Mouse (Mus musculus) CH12.LX (cell line): Measurements from ENCODE around the gene Fam240a. TPM values are rescaled to one million over a fixed set of nuclear protein-coding genes. Genes with fewer than 3 reads are reported as not detected.
A peak's percentile ranks its signal among the peaks of the same experiment; 100 is the strongest.

ENCODE experiments used
- DNase-seq: peaks from one replicate; pipeline ENCODE4 v3.0.0-alpha.2; 2013; ENCODE audit errors: extremely low read depth
- H3K27ac ChIP-seq: 2 replicates; pipeline ENCODE4 v1.5.1; 2012; ENCODE audit warnings: low read depth, mild to moderate bottlenecking, control low read depth, moderate library complexity; ENCODE audit not compliant: insufficient read depth
- H3K27me3 ChIP-seq: replicated peaks from 2 replicates; pipeline ENCODE3; 2012; ENCODE audit warnings: inconsistent platforms
- H3K36me3 ChIP-seq, 2 experiments: replicated peaks in 1 of 2; 2 replicates each; pipeline versions ENCODE3 to v1.6.1; 2012; ENCODE audit warnings: inconsistent platforms in 1 of 2, low read length in 1 of 2, mild to moderate bottlenecking in 1 of 2, mixed read lengths in 1 of 2, moderate library complexity in 1 of 2; ENCODE audit not compliant: control insufficient read depth in 1 of 2, insufficient read depth in 1 of 2
- H3K4me1 ChIP-seq, 2 experiments: 2 replicates each; pipeline ENCODE4 v1.6.1; 2012; ENCODE audit warnings: inconsistent platforms in 1 of 2, moderate library complexity in 1 of 2; ENCODE audit not compliant: insufficient read depth in 2 of 2, control insufficient read depth in 1 of 2
- H3K4me2 ChIP-seq: 2 replicates; pipeline ENCODE4 v1.6.1; 2012; ENCODE audit warnings: low read depth, mild to moderate bottlenecking, control low read depth; ENCODE audit not compliant: poor library complexity, insufficient read depth, severe bottlenecking
- H3K4me3 ChIP-seq, 3 experiments: fragments of 150-350 bp in 1 of 3; sonication (generic) in 1 of 3; replicated peaks in 1 of 3; 2 replicates each; pipeline versions ENCODE3 to v1.5.1; 2011 to 2012; ENCODE audit warnings: low read depth in 2 of 3, low read length in 2 of 3, mild to moderate bottlenecking in 2 of 3, moderate library complexity in 2 of 3, control low read depth in 1 of 3, improper control_type of control experiment in 1 of 3, inconsistent platforms in 1 of 3, mixed read lengths in 1 of 3; ENCODE audit not compliant: poor library complexity in 1 of 3
- H3K79me2 ChIP-seq: replicated peaks from 2 replicates; pipeline ENCODE4 v1.6.1; 2012; ENCODE audit warnings: mild to moderate bottlenecking, moderate library complexity; ENCODE audit not compliant: control insufficient read depth, poor library complexity, insufficient read depth, severe bottlenecking; ENCODE audit errors: extremely low read depth
- H3K9ac ChIP-seq: 2 replicates; pipeline ENCODE4 v1.6.1; 2012; ENCODE audit warnings: low read depth, mild to moderate bottlenecking, control low read depth, moderate library complexity; ENCODE audit not compliant: insufficient read depth
- H3K9me3 ChIP-seq: replicated peaks from 2 replicates; pipeline ENCODE3; 2012; ENCODE audit warnings: low read length, inconsistent platforms, mixed read lengths
- BHLHE40 ChIP-seq: IDR thresholded peaks from 2 replicates; pipeline ENCODE4 v1.6.1; 2011; ENCODE audit warnings: mild to moderate bottlenecking, low read depth, low read length, improper control_type of control experiment
- CTCF ChIP-seq, 2 experiments: IDR thresholded peaks in 1 of 2; conservative IDR thresholded peaks in 1 of 2; 2 replicates each; pipeline ENCODE4 v1.5.1; 2011 to 2012; ENCODE audit warnings: low read depth in 2 of 2, low read length in 2 of 2, improper control_type of control experiment in 1 of 2, inconsistent platforms in 1 of 2, mild to moderate bottlenecking in 1 of 2, moderate library complexity in 1 of 2
- E2F4 ChIP-seq: IDR thresholded peaks from 2 replicates; pipeline ENCODE4 v1.6.1; 2011; ENCODE audit warnings: low read depth, low read length, improper control_type of control experiment; ENCODE audit not compliant: insufficient replicate concordance
- ELF1 ChIP-seq: IDR thresholded peaks from 2 replicates; pipeline ENCODE4 v1.6.1; 2014; ENCODE audit warnings: low read depth, mild to moderate bottlenecking, inconsistent platforms, low read length, improper control_type of control experiment
- ETS1 ChIP-seq: conservative IDR thresholded peaks from 2 replicates; pipeline ENCODE4 v1.6.1; 2012; ENCODE audit warnings: low read depth, mild to moderate bottlenecking, inconsistent platforms, low read length, improper control_type of control experiment, moderate library complexity
- HCFC1 ChIP-seq: IDR thresholded peaks from 2 replicates; pipeline ENCODE4 v1.6.1; 2012; ENCODE audit warnings: low read depth, mild to moderate bottlenecking, inconsistent platforms, low read length, improper control_type of control experiment
- JUN ChIP-seq: IDR thresholded peaks from 2 replicates; pipeline ENCODE4 v1.6.1; 2011; ENCODE audit warnings: low read depth, mild to moderate bottlenecking, low read length, improper control_type of control experiment, moderate library complexity; ENCODE audit not compliant: insufficient read depth
- MXI1 ChIP-seq: IDR thresholded peaks from 2 replicates; pipeline ENCODE4 v1.6.1; 2011; ENCODE audit warnings: mild to moderate bottlenecking, low read depth, low read length, improper control_type of control experiment
- POLR2A ChIP-seq: IDR thresholded peaks from 2 replicates; pipeline ENCODE4 v1.6.1; 2011; ENCODE audit warnings: low read depth, mild to moderate bottlenecking, improper control_type of control experiment, low read length
- RAD21 ChIP-seq: IDR thresholded peaks from 2 replicates; pipeline ENCODE4 v1.6.1; 2011; ENCODE audit warnings: low read depth, mild to moderate bottlenecking, low read length, improper control_type of control experiment, moderate library complexity
- SMC3 ChIP-seq: IDR thresholded peaks from 2 replicates; pipeline ENCODE4 v1.6.1; 2011; ENCODE audit warnings: low read depth, low read length, improper control_type of control experiment
- TCF12 ChIP-seq: IDR thresholded peaks from 2 replicates; pipeline ENCODE4 v1.6.1; 2014; ENCODE audit warnings: low read depth, mild to moderate bottlenecking, inconsistent platforms, low read length, improper control_type of control experiment
- UBTF ChIP-seq: IDR thresholded peaks from 2 replicates; pipeline ENCODE4 v1.6.1; 2012; ENCODE audit warnings: low read depth, mild to moderate bottlenecking, inconsistent platforms, low read length, improper control_type of control experiment, moderate library complexity
- USF1 ChIP-seq: IDR thresholded peaks from 2 replicates; pipeline ENCODE4 v1.6.1; 2014; ENCODE audit warnings: low read depth, mild to moderate bottlenecking, inconsistent platforms, low read length, improper control_type of control experiment
- ZMIZ1 ChIP-seq: IDR thresholded peaks from 2 replicates; pipeline ENCODE4 v1.6.1; 2012; ENCODE audit warnings: low read depth, mild to moderate bottlenecking, inconsistent platforms, low read length, improper control_type of control experiment
- ZNF384 ChIP-seq: IDR thresholded peaks from 2 replicates; pipeline ENCODE4 v1.6.1; 2012; ENCODE audit warnings: low read depth, low read length, improper control_type of control experiment, inconsistent platforms
- dilution Hi-C: fragments of 300-500 bp; cut with MboI; formaldehyde crosslinking; loops from 2 replicates; pipeline ENCODE4 v1.14.3; 2020; ENCODE audit warnings: low sequenced_read_pairs; ENCODE audit not compliant: extremely low pct_unique_long_range_greater_than_20kb, extremely low pct_ligation_motif_present
- in situ Hi-C: fragments of 300-500 bp; cut with MboI; formaldehyde crosslinking; loops from 3 replicates; pipeline ENCODE4 v1.14.3; 2019; ENCODE audit warnings: low sequenced_read_pairs, low pct_ligation_motif_present, low pct_unique_long_range_greater_than_20kb, mixed read lengths
- polyA plus RNA-seq: library from polyadenylated mRNA; unstranded; fragments of >175 nt; gene quantifications from 2 replicates; pipeline ENCODE4 v1.2.1, GENCODE M21; 2012; ENCODE audit warnings: low read depth; ENCODE audit not compliant: insufficient read length
- total RNA-seq, 2 experiments: library from RNA; depleted of rRNA; stranded (reverse); fragments of 300-350 nt in 1 of 2; fragments of >200 nt in 1 of 2; gene quantifications; 2 replicates each; pipeline ENCODE4 v1.2.3; 2012 to 2014

Fam240a gene
- total and polyA plus RNA-seq, 3 experiments: not detected

DNA sequence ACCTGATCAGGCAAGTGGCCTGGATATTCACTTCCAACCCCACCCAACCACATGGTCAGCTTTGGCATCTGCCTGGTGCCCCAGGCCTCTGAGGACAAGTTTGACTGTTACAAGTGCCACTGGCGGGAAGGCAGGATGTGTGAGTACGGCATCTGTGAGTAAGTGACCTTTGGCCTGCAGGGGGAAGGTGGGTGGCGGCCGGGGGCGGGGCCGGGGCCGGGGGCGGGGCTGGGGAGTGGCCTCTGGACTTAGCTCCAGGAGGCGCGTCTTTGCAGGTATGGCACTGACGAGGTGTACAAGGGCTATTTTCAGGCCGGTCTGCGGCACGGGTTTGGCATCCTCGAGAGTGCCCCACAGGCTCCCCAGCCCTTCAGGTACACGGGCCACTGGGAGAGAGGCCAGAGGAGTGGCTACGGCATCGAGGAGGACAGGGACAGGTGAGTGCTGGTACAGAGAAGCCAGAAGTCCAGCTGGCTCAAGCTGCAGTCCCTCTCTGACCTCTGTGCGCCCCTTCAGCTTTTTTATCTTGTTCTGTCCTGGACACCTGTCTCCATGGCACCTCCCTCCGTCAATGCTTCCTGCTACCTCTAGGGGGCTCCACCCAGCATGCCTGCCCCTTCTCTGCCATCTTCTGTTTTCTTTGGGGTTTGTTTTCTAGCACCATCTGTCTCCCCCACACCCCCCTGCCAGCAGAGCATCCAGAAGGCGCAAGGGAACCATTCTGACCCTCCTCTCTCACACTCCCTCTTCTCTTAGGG lies 26.5 kb downstream of the Fam240a start:
- H3K27ac ChIP-seq: no peak overlapping the region
- H3K36me3 ChIP-seq: peaks cover 0 to 57% of the 10 kb centered on the region in 2 experiments
- dilution Hi-C loops (no loop called here), in situ Hi-C loops (no loop called here)
- H3K79me2 ChIP-seq: no peaks in the 10 kb centered on the region
- no peak overlapping the region for H3K9ac ChIP-seq
- no peaks in the 10 kb centered on the region for H3K9me3 ChIP-seq
- DNase-seq: no peak
- TF ChIP-seq TCF12 (no peak), ETS1 (no peak), CTCF (conservative IDR thresholded peaks at IDR 0.05 in 1 of 2, IDR thresholded peaks at IDR 0.05 in 1 of 2; ENCODE audit: low read depth in 2 of 2, low read length in 2 of 2) (peak; percentile 49 to 54; a peak in 3 of 4 replicates)
- H3K4me1 ChIP-seq: peaks cover 0 to 44% of the 10 kb centered on the region in 2 experiments; a peak in 2 of 4 replicates
- peak overlapping the region; percentile 33; the same call in 1 of the 2 replicates for H3K4me2 ChIP-seq
- H3K4me3 ChIP-seq: no peak overlapping the region
- peaks cover 2% of the 10 kb centered on the region for H3K27me3 ChIP-seq

DNA sequence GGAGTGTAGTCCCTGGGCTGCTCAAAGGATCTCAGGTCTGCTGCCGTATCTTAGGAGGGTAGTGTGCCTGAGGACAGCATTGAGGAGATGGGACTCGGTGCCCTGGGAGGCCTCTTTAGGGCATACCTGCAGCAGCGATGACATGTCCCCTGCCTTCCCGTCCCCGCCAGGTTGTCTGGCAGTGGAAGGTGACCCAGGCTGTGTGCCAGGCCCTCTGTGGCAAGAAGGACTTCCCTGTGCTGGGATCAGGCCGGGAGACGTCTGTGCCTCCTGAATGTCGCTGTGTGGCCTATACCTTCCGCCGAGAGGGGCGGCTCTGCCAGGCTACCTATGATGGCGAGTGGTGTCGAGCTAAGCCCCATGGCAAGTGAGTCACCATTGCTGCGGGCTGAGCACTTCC lies 27.7 kb downstream of the Fam240a start:
- H3K36me3 ChIP-seq: peaks cover 0 to 45% of the 10 kb centered on the region in 2 experiments
- in situ Hi-C loops: no loop called here

DNA sequence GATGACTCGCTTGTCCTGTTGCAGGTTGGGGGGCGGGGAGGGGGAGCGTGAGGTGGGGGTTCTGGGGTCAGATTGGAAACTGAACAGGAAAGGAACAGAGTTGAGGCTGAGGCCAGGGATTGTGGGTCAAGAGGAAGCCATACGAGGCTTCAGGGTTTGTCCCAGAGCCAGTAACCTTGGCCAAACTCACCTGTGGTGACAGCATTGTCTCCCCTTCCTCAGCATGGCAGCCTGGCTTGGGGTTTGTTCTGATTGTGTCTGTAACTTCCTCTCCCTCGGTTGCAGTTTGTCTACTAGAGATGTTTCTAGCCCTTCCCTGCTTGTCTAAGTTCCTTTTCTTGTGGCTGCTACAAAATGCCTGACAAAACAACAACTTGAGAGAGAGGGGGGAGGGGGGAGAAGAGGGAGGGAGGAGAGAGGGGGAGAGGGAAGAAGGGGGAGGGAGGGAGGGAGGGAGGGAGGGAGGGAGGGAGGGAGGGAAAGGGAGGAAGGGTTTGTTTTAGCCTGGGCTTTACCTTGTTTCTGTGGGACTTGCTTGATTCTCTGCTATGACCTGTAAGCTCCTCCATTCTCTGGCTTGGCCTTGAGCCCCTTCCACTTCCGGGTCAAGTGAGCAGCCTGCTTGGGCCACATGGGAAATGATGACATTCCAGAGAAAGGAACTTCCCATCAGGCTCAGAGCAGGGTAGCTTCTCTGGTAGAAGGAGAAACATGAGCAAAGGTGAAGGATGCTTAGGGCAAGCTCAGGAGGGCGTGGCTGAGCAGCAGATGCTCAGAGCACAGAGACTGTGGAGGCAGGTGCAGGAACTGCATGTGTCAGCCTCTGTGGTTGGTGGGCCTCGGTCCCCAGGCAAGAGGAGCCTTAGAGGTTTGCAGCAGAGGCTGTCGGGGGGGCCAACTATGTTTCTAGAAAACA lies 29.0 kb downstream of the Fam240a start:
- Histone ChIP-seq H3K4me1 (peaks cover 0 to 43% of the 10 kb centered on the region in 2 experiments; a peak in 2 of 4 replicates), H3K36me3 (peaks cover 0 to 35% of the 10 kb centered on the region in 2 experiments), H3K9ac (no peak overlapping the region), H3K79me2 (no peaks in the 10 kb centered on the region), H3K9me3 (no peaks in the 10 kb centered on the region), H3K27me3 (peaks cover 2% of the 10 kb centered on the region), H3K27ac (no peak overlapping the region), H3K4me2 (no peak overlapping the region), H3K4me3 (peak overlapping the region in 2 of 3 experiments; percentile 34 to 53)
- DNase-seq: peak; percentile 34
- no peak for TF ChIP-seq ZMIZ1
- no peak for TF ChIP-seq USF1
- TF ChIP-seq TCF12: no peak
- peak; percentile 30; the same call in 1 of the 2 replicates for TF ChIP-seq HCFC1
- TF ChIP-seq MXI1: no peak; the same call in 1 of the 2 replicates
- no peak for TF ChIP-seq E2F4
- no peak for TF ChIP-seq POLR2A
- no peak for TF ChIP-seq BHLHE40
- no peak for TF ChIP-seq JUN
- peak; percentile 64 for TF ChIP-seq ELF1
- no peak for TF ChIP-seq ZNF384
- no peak for TF ChIP-seq CTCF (conservative IDR thresholded peaks at IDR 0.05 in 1 of 2, IDR thresholded peaks at IDR 0.05 in 1 of 2; ENCODE audit: low read depth in 2 of 2, low read length in 2 of 2)
- TF ChIP-seq SMC3: no peak
- dilution Hi-C loops (no loop called here), in situ Hi-C loops (no loop called here)

More for the DNA sequence above, 27.7 kb downstream of the Fam240a start:
- no peak for TF ChIP-seq ELF1
- TF ChIP-seq MXI1: no peak
- no peak for TF ChIP-seq ZMIZ1
- TF ChIP-seq UBTF: no peak
- no peak for TF ChIP-seq RAD21
- Histone ChIP-seq H3K4me2 (no peak overlapping the region), H3K27ac (no peak overlapping the region), H3K4me1 (peaks cover 0 to 43% of the 10 kb centered on the region in 2 experiments; a peak in 2 of 4 replicates), H3K27me3 (peaks cover 2% of the 10 kb centered on the region), H3K79me2 (no peaks in the 10 kb centered on the region), H3K9me3 (no peaks in the 10 kb centered on the region), H3K4me3 (peak overlapping the region in 1 of 3 experiments; percentile 53), H3K9ac (no peak overlapping the region)
- dilution Hi-C loops: no loop called here
- no peak for DNase-seq
